ENCODE assay signal across 9 mouse cellular contexts in the genomic region with DNA sequence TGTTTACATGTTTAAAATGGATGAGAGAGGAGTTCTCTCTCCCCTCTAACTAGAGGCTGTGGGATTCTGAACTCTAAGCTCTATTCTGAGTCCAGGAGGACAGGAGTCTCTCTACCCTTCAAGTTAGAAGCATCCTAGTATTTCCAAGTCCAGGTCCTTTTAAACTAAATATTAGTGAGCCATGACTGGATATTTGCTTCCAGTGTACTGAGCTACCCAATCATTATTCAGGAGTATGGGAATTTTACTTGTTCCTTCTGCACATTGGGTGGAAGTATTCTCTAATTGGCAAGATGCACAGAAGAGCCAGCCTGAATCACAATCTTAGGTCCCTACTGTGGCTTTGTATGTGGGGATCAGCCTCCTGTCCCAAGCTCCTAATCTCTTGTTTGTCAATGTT. TPM values are rescaled to one million over a fixed set of nuclear protein-coding genes. Genes with fewer than 3 reads are reported as not detected.
DNase-seq lines count a peak whose midpoint lies in the region; ATAC-seq and TF ChIP-seq lines count a peak whose summit lies in the region.
"Had no signal": no experiment of that assay in that cellular context is flagged by ENCODE, and none has a peak within 500 bp of the region (broad histone marks: within the 10 kb centered on the region; RNA-seq: fewer than 3 reads in every experiment).

No protein-coding gene starts in this region.

- no peaks in the 10 kb centered on the region for H3K9me3 ChIP-seq in hindbrain, embryonic 13.5 days
- H3K9me3 ChIP-seq in hindbrain, embryonic 10.5 days, result no peaks in the 10 kb centered on the region
- H3K9me3 ChIP-seq in embryonic facial prominence, embryonic 10.5 days, result no peaks in the 10 kb centered on the region
- H3K9me3 ChIP-seq in embryonic facial prominence, embryonic 12.5 days, result no peaks in the 10 kb centered on the region
- no peaks in the 10 kb centered on the region for H3K9me3 ChIP-seq in intestine, postnatal 0 days (ENCODE audit: control insufficient read depth)
- H3K9me3 ChIP-seq: liver, embryonic 13.5 days had no signal

- no peak overlapping the region for H3K9ac ChIP-seq in hindbrain, embryonic 13.5 days
- H3K9ac ChIP-seq in embryonic facial prominence, embryonic 12.5 days, result no peak overlapping the region
- H3K9ac ChIP-seq in intestine, postnatal 0 days (ENCODE audit: low read depth, low read length), result no peak overlapping the region
- H3K9ac ChIP-seq: liver, embryonic 13.5 days had no signal

- no peak for ATAC-seq in hindbrain, embryonic 13.5 days (ENCODE audit: low FRiP score)
- ATAC-seq in embryonic facial prominence, embryonic 12.5 days (ENCODE audit: insufficient number of reproducible peaks, insufficient read depth, low FRiP score, low TSS enrichment), result no peak
- no peak for ATAC-seq in intestine, postnatal 0 days

- H3K36me3 ChIP-seq in hindbrain, embryonic 13.5 days, result no peaks in the 10 kb centered on the region
- H3K36me3 ChIP-seq in hindbrain, embryonic 10.5 days, result no peaks in the 10 kb centered on the region
- H3K36me3 ChIP-seq in embryonic facial prominence, embryonic 10.5 days (replicated peaks), result no peaks in the 10 kb centered on the region
- H3K36me3 ChIP-seq in embryonic facial prominence, embryonic 12.5 days, result no peaks in the 10 kb centered on the region
- no peaks in the 10 kb centered on the region for H3K36me3 ChIP-seq in intestine, postnatal 0 days (ENCODE audit: control insufficient read depth, insufficient read depth)
- H3K36me3 ChIP-seq: liver, embryonic 13.5 days had no signal

- no peak for DNase-seq in hindbrain, embryonic 10.5 days (ENCODE audit: low spot score)
- no peak for DNase-seq in embryonic facial prominence, embryonic 10.5 days (ENCODE audit: low spot score)
- DNase-seq in MN1 (ENCODE audit: low spot score), result no peak
- no peak for DNase-seq in thymus, postnatal 14 days
- no peak for DNase-seq in cerebellum, adult 9-10 months
- DNase-seq: liver, embryonic 13.5 days had no signal

- 0 out of 2 replicates have a peak overlapping the region, but pooled peaks have one; percentile 77 for H3K4me3 ChIP-seq in hindbrain, embryonic 13.5 days
- H3K4me3 ChIP-seq in hindbrain, embryonic 10.5 days, result no peak overlapping the region
- peak overlapping the region; percentile 84 for H3K4me3 ChIP-seq in embryonic facial prominence, embryonic 10.5 days
- peak overlapping the region; percentile 69; the same call in 1 of the 2 replicates for H3K4me3 ChIP-seq in embryonic facial prominence, embryonic 12.5 days
- H3K4me3 ChIP-seq in intestine, postnatal 0 days (ENCODE audit: low read depth, low read length), result peak overlapping the region; percentile 77; the same call in 1 of the 2 replicates

- H3K27me3 ChIP-seq in hindbrain, embryonic 13.5 days, result peaks cover 25% of the 10 kb centered on the region
- peaks cover 30% of the 10 kb centered on the region for H3K27me3 ChIP-seq in hindbrain, embryonic 10.5 days (ENCODE audit: insufficient read depth, poor library complexity, severe bottlenecking)
- H3K27me3 ChIP-seq in embryonic facial prominence, embryonic 10.5 days (replicated peaks; ENCODE audit: low read depth, poor library complexity, severe bottlenecking), result peaks cover 15% of the 10 kb centered on the region
- H3K27me3 ChIP-seq in embryonic facial prominence, embryonic 12.5 days, result no peaks in the 10 kb centered on the region
- no peaks in the 10 kb centered on the region for H3K27me3 ChIP-seq in intestine, postnatal 0 days (replicated peaks; ENCODE audit: control insufficient read depth, insufficient read depth, low read length)

- no peak for TF ChIP-seq CTCF in intestine, postnatal 0 days (IDR thresholded peaks at IDR 0.05; ENCODE audit: low read depth)

- H3K4me2 ChIP-seq in hindbrain, embryonic 13.5 days, result peak overlapping the region; percentile 79
- peak overlapping the region; percentile 88 for H3K4me2 ChIP-seq in embryonic facial prominence, embryonic 12.5 days (replicated peaks)
- H3K4me2 ChIP-seq in intestine, postnatal 0 days (replicated peaks; ENCODE audit: low read depth), result peak overlapping the region; percentile 87

- no peak overlapping the region for H3K27ac ChIP-seq in hindbrain, embryonic 13.5 days
- no peak overlapping the region for H3K27ac ChIP-seq in hindbrain, embryonic 10.5 days
- no peak overlapping the region for H3K27ac ChIP-seq in embryonic facial prominence, embryonic 10.5 days (replicated peaks)
- no peak overlapping the region for H3K27ac ChIP-seq in embryonic facial prominence, embryonic 12.5 days
- H3K27ac ChIP-seq in intestine, postnatal 0 days (ENCODE audit: low read depth, low read length), result no peak overlapping the region
- H3K27ac ChIP-seq: liver, embryonic 13.5 days had no signal

- peaks cover 25% of the 10 kb centered on the region for H3K4me1 ChIP-seq in hindbrain, embryonic 13.5 days (replicated peaks)
- H3K4me1 ChIP-seq in hindbrain, embryonic 10.5 days (replicated peaks), result peaks cover 26% of the 10 kb centered on the region
- H3K4me1 ChIP-seq in embryonic facial prominence, embryonic 10.5 days, result peaks cover 41% of the 10 kb centered on the region
- peaks cover 15% of the 10 kb centered on the region; the same call in 1 of the 2 replicates for H3K4me1 ChIP-seq in embryonic facial prominence, embryonic 12.5 days
- H3K4me1 ChIP-seq in intestine, postnatal 0 days (replicated peaks; ENCODE audit: control insufficient read depth, insufficient read depth, low read length), result 0 out of 2 replicates have a peak, but pooled peaks cover 5% of the 10 kb centered on the region
- H3K4me1 ChIP-seq: liver, embryonic 13.5 days had no signal

RNA-seq across cellular contexts. Expression of gene Pcsk5, which starts 2.5 kb away (rescaled TPM):
- 7.1 and 7.2 TPM in 2 replicates for polyA plus RNA-seq in hindbrain, embryonic 13.5 days (2015; fragmentation: Nextera tagmentation; extraction: Ambion mirVana)
- polyA plus RNA-seq in hindbrain, embryonic 10.5 days (2016; fragmentation: Nextera tagmentation; extraction: Ambion mirVana), result 5.5 and 7.5 TPM in 2 replicates
- 10.7 and 14.3 TPM in 2 replicates for polyA plus RNA-seq in embryonic facial prominence, embryonic 10.5 days (2016; fragmentation: Nextera tagmentation; extraction: Ambion mirVana)
- polyA plus RNA-seq in embryonic facial prominence, embryonic 12.5 days (2016; fragmentation: Nextera tagmentation; extraction: Ambion mirVana), result 33.0 and 38.4 TPM in 2 replicates
- polyA plus RNA-seq in intestine, postnatal 0 days (2015; fragmentation: Nextera tagmentation; extraction: Ambion mirVana), result 21.1 and 25.2 TPM in 2 replicates
